Mouse (Mus musculus) myocyte (in vitro differentiated cells): ENCODE results near the gene Hlcs.
A peak's percentile ranks its signal among the peaks of the same experiment; 100 is the strongest.

ENCODE experiments used
- MAX ChIP-seq: IDR thresholded peaks from one replicate; pipeline ENCODE4 v1.6.1; 2011; ENCODE audit warnings: low read depth, mild to moderate bottlenecking, control low read depth
- POLR2A ChIP-seq: IDR thresholded peaks from one replicate; pipeline ENCODE4 v1.6.1; 2011; ENCODE audit warnings: low read depth, mild to moderate bottlenecking, control low read depth, moderate library complexity; ENCODE audit not compliant: insufficient read length

- TF ChIP-seq POLR2A (peak; percentile 48), MAX (no peak)
These were observed 228.4 kb downstream of the Hlcs start, which contains the start of gene Sim2 for GRCm38 (mm10) chr16:94084711-94085602.
